Mouse (Mus musculus): Measurements from ENCODE around the gene Entpd6. TPM values are rescaled to one million over a fixed set of nuclear protein-coding genes. Genes with fewer than 3 reads are reported as not detected.

Entpd6 gene
- polyA plus RNA-seq (2021; fragmentation: Nextera tagmentation): 30.9 and 36.1 TPM in 2 replicates
- long read RNA-seq, experiment 1, transcript Entpd6-201 (14 exons, 2,540 nt): major isoform, 148 of 236 reads
- long read RNA-seq, experiment 1, partial matches to known transcripts: 16 of 236 reads
- long read RNA-seq, experiment 1, other reads (novel, unspliced or antisense): 69 of 236 reads
- long read RNA-seq, experiment 2, transcript Entpd6-201 (14 exons, 2,540 nt): major isoform, 7 of 13 reads
- long read RNA-seq, experiment 2, partial matches to known transcripts: 1 of 13 reads
- long read RNA-seq, experiment 2, other reads (novel, unspliced or antisense): 5 of 13 reads

GRCm38 (mm10) chr2:150748854-150749253 lies at the start of gene Entpd6:
Entpd6 (plus strand) TSS chr2:150749042.

GRCm38 (mm10) chr2:150786251-150787180 lies 37.7 kb downstream of the Entpd6 start, which contains the start of gene Pygb:
Pygb (plus strand) TSS chr2:150786735.

Other genes with a start within 250 kb of the Entpd6 start
- 0.76 and 1.3 TPM in 2 replicates for gene Cst7, start 178.6 kb upstream of the Entpd6 start, polyA plus RNA-seq (2021; fragmentation: Nextera tagmentation)
- 36.9 and 48.1 TPM in 2 replicates for gene Apmap, start 140.5 kb upstream of the Entpd6 start, polyA plus RNA-seq (2021; fragmentation: Nextera tagmentation)
- gene Acss1, start 80.5 kb upstream of the Entpd6 start, polyA plus RNA-seq (2021; fragmentation: Nextera tagmentation): 18.1 and 28.1 TPM in 2 replicates
- gene Vsx1, start 59.7 kb upstream of the Entpd6 start, polyA plus RNA-seq (2021; fragmentation: Nextera tagmentation): 0.04 TPM in 1 of 2 replicates, not detected in the other
- gene Pygb, start 37.7 kb downstream of the Entpd6 start, polyA plus RNA-seq (2021; fragmentation: Nextera tagmentation): 74.6 and 89.8 TPM in 2 replicates
- gene Abhd12, start 155.7 kb downstream of the Entpd6 start, polyA plus RNA-seq (2021; fragmentation: Nextera tagmentation): 315 and 377 TPM in 2 replicates
- gene Gins1, start 156.4 kb downstream of the Entpd6 start, polyA plus RNA-seq (2021; fragmentation: Nextera tagmentation): 1.7 and 2.6 TPM in 2 replicates